Mouse (Mus musculus): ENCODE data around the gene Mfsd14a. TPM values are rescaled to one million over a fixed set of nuclear protein-coding genes. Genes with fewer than 3 reads are reported as not detected.

The Mfsd14a gene
- polyA plus RNA-seq (2015; fragmentation: Illumina TruSeq; extraction: RNeasy Lipid Tissue Mini Kit (QIAGEN cat#74804); ENCODE audit: insufficient read depth, low read depth, low replicate concordance) = 9.5 TPM

DNA sequence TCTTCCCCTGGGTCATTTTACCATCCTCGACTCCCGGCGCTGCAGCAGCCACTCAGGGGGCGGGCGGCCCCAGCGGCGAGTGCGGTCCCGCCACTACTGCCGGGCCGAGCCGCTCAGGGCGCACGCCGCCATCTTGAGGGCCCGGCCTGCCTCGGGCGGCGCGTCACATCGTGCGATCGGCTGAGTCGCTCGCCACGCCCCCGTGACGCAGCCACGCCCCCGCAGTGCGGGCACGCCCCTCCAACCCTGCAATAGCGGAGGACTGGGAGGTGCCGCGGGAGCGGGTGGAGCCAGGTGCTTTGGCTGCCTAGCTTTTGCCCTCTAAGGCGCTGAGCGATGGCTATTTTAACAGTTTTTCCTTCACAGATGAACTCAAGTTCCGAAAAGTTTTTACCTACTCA is at the start of gene Mfsd14a:
TSS of gene Mfsd14a (minus strand) at position 215 of the 401 bp plus-strand sequence.

DNA sequence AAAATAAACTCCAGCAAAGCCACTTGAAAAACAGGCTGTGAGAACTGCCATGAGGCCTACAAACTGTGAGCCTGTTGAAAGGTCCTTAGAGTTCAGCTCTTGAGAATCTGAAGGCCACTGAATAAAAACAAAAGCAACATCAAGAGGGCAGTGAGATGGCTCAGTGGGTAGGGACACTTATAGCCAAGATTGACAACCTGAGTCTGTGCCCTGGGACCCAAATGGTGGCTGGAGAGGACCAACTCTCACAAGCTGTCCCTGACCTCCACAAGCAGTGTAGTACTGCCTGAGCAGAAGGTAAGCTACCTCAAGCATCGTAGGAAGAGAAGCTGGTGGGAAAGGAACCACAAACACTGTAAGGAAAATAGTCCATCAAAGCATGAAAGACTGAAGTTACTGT is 18.7 kb upstream of the Mfsd14a start, which contains the start of gene Gm43191:
TSS of gene Gm43191 (minus strand) at position 101 of the 400 bp plus-strand sequence.

DNA sequence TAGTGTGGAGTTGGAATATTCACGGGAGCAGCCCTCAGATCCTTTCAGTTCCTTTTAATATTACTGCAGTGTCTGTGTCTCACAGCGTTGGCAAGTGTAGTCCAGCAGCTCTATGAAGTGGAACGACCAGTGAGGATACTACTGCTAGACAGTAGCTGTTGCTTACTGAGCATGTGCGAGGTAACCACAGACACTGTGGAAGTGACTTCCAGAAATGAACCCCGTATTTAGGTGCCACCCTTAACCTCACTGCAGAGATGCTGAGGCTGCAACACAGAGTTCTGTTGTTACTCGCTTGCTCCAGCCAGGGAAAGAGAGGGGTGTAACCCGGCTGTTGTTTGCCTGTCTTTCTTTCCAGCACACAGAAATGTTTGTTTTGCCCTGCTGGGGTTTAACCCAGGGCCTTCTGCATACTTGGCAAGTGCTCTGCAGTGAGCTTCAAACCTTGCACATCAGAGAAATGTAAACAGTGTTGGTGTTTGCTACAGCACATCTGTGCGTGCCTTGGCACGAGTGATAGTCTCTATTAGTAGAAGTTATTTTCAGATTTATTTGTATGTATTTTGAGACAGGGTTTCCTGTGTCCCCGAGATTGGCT is 48.1 kb downstream of the Mfsd14a start, which contains the start of gene Trmt13:
TSS of gene Trmt13 (minus strand) at position 293 of the 598 bp plus-strand sequence.

DNA sequence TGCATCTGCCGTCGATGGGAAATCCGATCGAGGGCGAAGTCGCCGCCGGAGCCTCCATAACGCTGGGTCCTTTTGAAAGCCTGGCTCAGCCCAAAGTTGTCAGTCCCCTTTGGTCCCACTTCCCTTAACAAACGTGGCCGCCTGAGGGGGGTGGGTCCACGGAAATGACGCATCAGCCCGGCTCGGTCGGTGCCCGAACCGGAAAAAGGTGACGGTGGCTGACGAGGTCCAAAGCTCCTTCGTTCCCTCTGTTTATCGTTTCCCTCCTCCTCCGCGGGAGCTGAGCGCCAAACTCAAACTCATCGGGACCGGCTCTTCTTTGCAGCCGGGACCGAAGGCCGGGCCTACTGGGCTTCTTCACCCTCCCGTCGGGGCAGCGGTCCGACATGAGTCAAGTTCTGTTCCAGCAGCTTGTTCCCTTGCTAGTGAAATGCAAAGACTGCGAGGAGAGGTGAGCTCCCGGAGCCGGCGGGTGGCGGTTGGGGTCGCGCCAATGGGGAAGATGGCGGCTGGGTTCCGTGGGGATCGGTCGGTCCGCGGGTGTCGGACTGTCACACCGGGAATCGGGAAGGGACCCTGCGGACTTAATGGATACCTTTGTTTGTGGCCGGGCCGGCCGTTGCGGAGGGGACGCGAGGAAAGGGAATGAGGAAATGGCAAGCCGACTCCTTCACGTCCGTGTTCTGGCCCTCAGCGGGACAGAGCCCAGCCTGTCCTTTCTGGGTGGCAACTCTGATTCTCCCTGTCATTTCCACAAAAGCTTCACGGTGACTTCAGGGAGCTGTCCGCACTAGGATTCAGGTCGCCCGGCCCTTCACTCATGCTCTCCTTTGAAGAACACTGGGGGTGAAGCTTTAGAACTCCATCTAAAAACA is 67.5 kb downstream of the Mfsd14a start, which contains the start of gene Sass6:
TSS of gene Sass6 (plus strand) at position 255 of the 875 bp plus-strand sequence.

Other genes starting within 250 kb of the Mfsd14a start
- gene Cdc14a, start 238.6 kb downstream of the Mfsd14a start, polyA plus RNA-seq (2015; fragmentation: Illumina TruSeq; extraction: RNeasy Lipid Tissue Mini Kit (QIAGEN cat#74804); ENCODE audit: insufficient read depth, low read depth, low replicate concordance) = 0.81 TPM
- 6.6 TPM for gene Rtca, start 154.5 kb downstream of the Mfsd14a start, polyA plus RNA-seq (2015; fragmentation: Illumina TruSeq; extraction: RNeasy Lipid Tissue Mini Kit (QIAGEN cat#74804); ENCODE audit: insufficient read depth, low read depth, low replicate concordance)
- 6.7 TPM for gene Dbt, start 149.6 kb downstream of the Mfsd14a start, polyA plus RNA-seq (2015; fragmentation: Illumina TruSeq; extraction: RNeasy Lipid Tissue Mini Kit (QIAGEN cat#74804); ENCODE audit: insufficient read depth, low read depth, low replicate concordance)
- gene Lrrc39, start 99.7 kb downstream of the Mfsd14a start, polyA plus RNA-seq (2015; fragmentation: Illumina TruSeq; extraction: RNeasy Lipid Tissue Mini Kit (QIAGEN cat#74804); ENCODE audit: insufficient read depth, low read depth, low replicate concordance) = 0.44 TPM
- 1.3 TPM for gene Sass6, start 67.7 kb downstream of the Mfsd14a start, polyA plus RNA-seq (2015; fragmentation: Illumina TruSeq; extraction: RNeasy Lipid Tissue Mini Kit (QIAGEN cat#74804); ENCODE audit: insufficient read depth, low read depth, low replicate concordance)
- gene Trmt13, start 48.1 kb downstream of the Mfsd14a start, polyA plus RNA-seq (2015; fragmentation: Illumina TruSeq; extraction: RNeasy Lipid Tissue Mini Kit (QIAGEN cat#74804); ENCODE audit: insufficient read depth, low read depth, low replicate concordance) = 8.4 TPM
- not detected for gene Gm43191, start 18.6 kb upstream of the Mfsd14a start, polyA plus RNA-seq (2015; fragmentation: Illumina TruSeq; extraction: RNeasy Lipid Tissue Mini Kit (QIAGEN cat#74804); ENCODE audit: insufficient read depth, low read depth, low replicate concordance)
- gene Slc35a3, start 50.2 kb upstream of the Mfsd14a start, polyA plus RNA-seq (2015; fragmentation: Illumina TruSeq; extraction: RNeasy Lipid Tissue Mini Kit (QIAGEN cat#74804); ENCODE audit: insufficient read depth, low read depth, low replicate concordance) = 4.7 TPM
- gene Agl, start 145.5 kb upstream of the Mfsd14a start, polyA plus RNA-seq (2015; fragmentation: Illumina TruSeq; extraction: RNeasy Lipid Tissue Mini Kit (QIAGEN cat#74804); ENCODE audit: insufficient read depth, low read depth, low replicate concordance) = 2.0 TPM
- 2.5 TPM for gene Frrs1, start 196.8 kb upstream of the Mfsd14a start, polyA plus RNA-seq (2015; fragmentation: Illumina TruSeq; extraction: RNeasy Lipid Tissue Mini Kit (QIAGEN cat#74804); ENCODE audit: insufficient read depth, low read depth, low replicate concordance)

Measured in pancreas, adult 10 weeks (tissue).